Mouse (Mus musculus): Measurements from ENCODE around the gene Cfap70. TPM values are rescaled to one million over a fixed set of nuclear protein-coding genes. Genes with fewer than 3 reads are reported as not detected.

Gene Cfap70
- 0.04 and 0.76 TPM in 2 replicates for polyA plus RNA-seq (2012; rRNA removed; ENCODE audit: low replicate concordance)

GRCm38 (mm10) chr14:20451765-20452331 lies at the start of gene Cfap70:
Gene Cfap70, minus strand, starts transcription at chr14:20452226.

DNA sequence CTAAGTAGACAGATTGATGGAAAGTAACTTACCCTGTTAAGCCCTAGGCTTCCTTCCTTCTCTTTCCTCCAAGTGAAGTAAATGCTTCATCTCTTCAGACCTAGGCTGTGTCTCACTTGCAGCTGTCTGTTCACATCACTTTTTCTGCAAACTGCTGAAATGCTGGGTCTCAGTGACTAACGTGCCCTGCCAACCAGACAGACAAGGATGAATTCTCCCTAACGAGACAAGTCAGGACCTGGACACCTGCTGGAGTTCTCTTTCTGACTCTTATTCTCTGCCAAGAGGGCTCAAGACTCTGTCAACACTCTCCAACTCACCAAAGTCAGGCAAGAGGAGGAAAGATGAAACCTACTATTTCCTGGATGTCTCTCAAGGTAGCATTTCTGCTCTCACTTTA lies 44.6 kb upstream of the Cfap70 start, which contains the start of gene Mss51:
Gene Mss51, minus strand, starts transcription at position 299 of the 400 bp plus-strand sequence.

DNA sequence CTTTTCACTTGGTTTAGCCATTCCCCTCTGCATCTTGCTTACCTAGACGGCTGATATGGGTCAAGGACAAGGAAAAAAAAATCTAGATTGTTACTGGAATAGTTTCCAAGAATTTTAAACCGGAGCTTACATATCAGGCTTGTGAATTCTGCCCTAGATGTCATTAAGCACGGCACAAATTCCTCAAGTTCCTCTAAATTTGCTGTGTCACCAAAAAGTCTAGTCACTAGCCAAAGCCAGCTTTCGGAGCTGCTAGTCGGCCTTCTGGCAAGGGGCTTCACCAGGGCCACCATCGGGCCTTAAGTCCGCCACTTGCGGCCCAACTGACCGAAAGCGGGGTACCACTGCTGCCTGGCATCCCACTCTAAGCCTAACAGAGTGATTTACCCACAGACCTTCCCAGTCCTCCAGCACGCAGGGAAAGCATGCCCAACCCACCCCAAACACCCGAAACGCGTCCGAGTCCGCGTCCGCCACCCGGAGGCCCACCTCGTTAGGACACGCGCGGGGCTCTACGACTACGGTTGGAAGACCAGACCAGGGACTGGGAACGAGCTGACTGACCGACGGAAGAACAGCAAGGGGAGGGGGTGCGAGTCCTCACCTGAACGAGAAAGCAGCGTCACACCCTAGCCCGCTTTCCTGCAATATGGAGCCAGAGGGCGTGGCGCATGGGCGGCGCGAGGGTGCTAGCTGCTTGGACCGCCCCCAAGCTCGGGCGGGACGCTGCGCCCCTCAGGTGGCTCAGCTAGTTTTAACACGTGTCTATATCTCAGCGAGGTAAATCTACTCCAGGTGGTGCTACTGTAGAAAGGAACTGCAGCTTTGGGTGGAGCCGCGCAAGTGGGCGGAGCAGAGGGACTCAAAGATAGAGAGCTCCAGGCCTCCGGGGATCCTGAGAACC lies 27.5 kb upstream of the Cfap70 start, which contains the start of gene Anxa7:
Gene Anxa7, minus strand, starts transcription at position 843 of the 904 bp plus-strand sequence.

DNA sequence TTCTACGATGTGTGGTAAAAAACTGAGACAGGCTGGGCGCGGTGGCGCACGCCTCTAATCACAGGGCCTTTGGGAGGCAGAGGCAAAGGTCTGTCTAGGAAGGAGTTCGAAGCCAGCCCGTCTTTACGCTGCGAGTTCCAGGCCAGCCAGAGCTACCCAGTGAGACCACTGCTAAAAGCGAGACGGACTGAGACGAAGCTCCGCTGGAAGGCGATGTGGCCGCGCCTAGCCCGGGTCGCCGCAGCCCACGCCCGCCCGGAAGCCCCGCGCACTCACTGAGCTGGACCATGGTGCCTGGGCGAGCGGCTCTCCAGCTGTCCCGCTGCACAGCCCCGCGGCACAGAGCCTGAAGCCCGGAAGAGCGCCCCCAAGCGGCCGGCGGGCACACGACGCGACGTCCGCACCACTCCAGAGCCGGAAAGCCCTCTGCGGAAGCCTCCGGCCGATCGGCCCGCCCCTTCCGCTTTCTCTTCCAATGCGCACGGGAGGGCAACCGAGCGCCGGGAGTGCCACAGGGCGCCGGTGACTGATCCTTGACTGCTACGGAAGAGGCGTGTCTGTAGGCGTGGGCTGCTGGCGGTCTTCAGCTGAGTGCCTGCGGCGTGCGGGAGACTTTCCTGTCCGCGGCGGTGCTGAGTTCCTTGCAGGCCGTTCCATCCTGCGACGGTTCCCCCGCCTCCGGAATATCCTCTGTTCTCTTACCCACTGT lies 58.7 kb downstream of the Cfap70 start, which contains the start of gene Mrps16:
Gene Mrps16, minus strand, starts transcription at position 430 of the 709 bp plus-strand sequence.

GRCm38 (mm10) chr14:20388441-20389129 lies 63.4 kb downstream of the Cfap70 start, which contains the start of gene Dnajc9:
Gene Dnajc9, minus strand, starts transcription at chr14:20388910.

DNA sequence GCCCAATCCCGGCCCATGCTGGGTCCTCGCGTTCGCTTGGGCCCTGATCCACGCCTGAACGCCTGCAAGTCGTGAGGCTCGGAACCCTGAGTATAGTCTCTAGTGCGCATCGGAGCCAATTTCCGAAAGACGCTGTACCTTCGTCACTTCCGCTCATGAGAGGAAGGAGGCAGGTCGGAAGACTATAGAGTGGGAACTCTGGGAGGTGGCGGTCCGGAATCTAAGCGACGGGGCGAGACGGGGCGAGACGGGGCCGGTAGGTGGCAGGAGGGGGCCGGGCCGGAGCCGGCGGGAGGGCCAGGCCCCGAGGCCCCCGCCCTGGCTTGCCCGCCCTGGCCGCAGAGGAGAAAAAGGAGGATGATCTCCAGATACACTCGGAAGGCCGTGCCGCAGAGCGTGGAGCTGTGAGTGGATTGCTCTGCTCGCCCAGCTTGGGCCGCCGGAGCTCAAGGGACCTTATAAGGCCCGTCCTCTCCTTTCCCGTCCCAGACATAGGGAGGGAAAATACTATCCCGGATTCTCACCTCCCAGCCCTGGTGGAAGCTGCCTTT lies 104.0 kb downstream of the Cfap70 start, which contains the start of the genes Ecd and Fam149b:
Gene Ecd, minus strand, starts transcription at position 131 of the 551 bp plus-strand sequence.
Gene Fam149b, plus strand, starts transcription at position 172 of the 551 bp plus-strand sequence.

Other genes with a start within 250 kb of the Cfap70 start
- 0.13 TPM in 1 of 2 replicates, not detected in the other for gene Kcnk16, start 183.0 kb downstream of the Cfap70 start, polyA plus RNA-seq (2012; rRNA removed; ENCODE audit: low replicate concordance)
- 35.1 and 58.5 TPM in 2 replicates for gene Nudt13, start 157.5 kb downstream of the Cfap70 start, polyA plus RNA-seq (2012; rRNA removed; ENCODE audit: low replicate concordance)
- 20.3 and 26.9 TPM in 2 replicates for gene Ecd, start 104.1 kb downstream of the Cfap70 start, polyA plus RNA-seq (2012; rRNA removed; ENCODE audit: low replicate concordance)
- 38.1 and 47.9 TPM in 2 replicates for gene Fam149b, start 104.1 kb downstream of the Cfap70 start, polyA plus RNA-seq (2012; rRNA removed; ENCODE audit: low replicate concordance)
- 7.0 and 16.7 TPM in 2 replicates for gene Dnajc9, start 63.3 kb downstream of the Cfap70 start, polyA plus RNA-seq (2012; rRNA removed; ENCODE audit: low replicate concordance)
- 53.3 and 61.0 TPM in 2 replicates for gene Mrps16, start 58.6 kb downstream of the Cfap70 start, polyA plus RNA-seq (2012; rRNA removed; ENCODE audit: low replicate concordance)
- 91.2 and 113 TPM in 2 replicates for gene Anxa7, start 27.9 kb upstream of the Cfap70 start, polyA plus RNA-seq (2012; rRNA removed; ENCODE audit: low replicate concordance)
- 0.58 and 0.80 TPM in 2 replicates for gene Mss51, start 44.7 kb upstream of the Cfap70 start, polyA plus RNA-seq (2012; rRNA removed; ENCODE audit: low replicate concordance)
- 15.0 and 19.5 TPM in 2 replicates for gene Ppp3cb, start 94.3 kb upstream of the Cfap70 start, polyA plus RNA-seq (2012; rRNA removed; ENCODE audit: low replicate concordance)
- 4.9 and 17.0 TPM in 2 replicates for gene Usp54, start 188.8 kb upstream of the Cfap70 start, polyA plus RNA-seq (2012; rRNA removed; ENCODE audit: low replicate concordance)
- 0.12 TPM in 1 of 2 replicates, not detected in the other for gene Myoz1, start 204.3 kb upstream of the Cfap70 start, polyA plus RNA-seq (2012; rRNA removed; ENCODE audit: low replicate concordance)
- gene Synpo2l, start 216.1 kb upstream of the Cfap70 start, polyA plus RNA-seq (2012; rRNA removed; ENCODE audit: low replicate concordance) = 0.17 and 0.35 TPM in 2 replicates
- 115 and 168 TPM in 2 replicates for gene Sec24c, start 222.1 kb upstream of the Cfap70 start, polyA plus RNA-seq (2012; rRNA removed; ENCODE audit: low replicate concordance)
- 11.9 and 26.9 TPM in 2 replicates for gene Fut11, start 242.7 kb upstream of the Cfap70 start, polyA plus RNA-seq (2012; rRNA removed; ENCODE audit: low replicate concordance)